Mouse (Mus musculus) gastrocnemius, postnatal 36 days (tissue): ENCODE data around the gene Eef1a1. TPM values are rescaled to one million over a fixed set of nuclear protein-coding genes. Genes with fewer than 3 reads are reported as not detected.
"Not testable (repeated sequence)": the region's sequence is repeated elsewhere in the genome, so short reads cannot be mapped to it uniquely, and the experiment has no call there.

ENCODE experiments used
- DNase-seq, 2 experiments: peaks; one replicate each; pipeline ENCODE4 v3.0.0; 2022
- intact Hi-C: fragments of 180-260 bp; cut with DNase I; formaldehyde crosslinking; loops from one replicate; pipeline ENCODE4 v1.15.1; 2025
- total RNA-seq, 2 experiments: library from RNA; stranded (reverse); gene quantifications; 2 replicates each; pipeline ENCODE4 v1.2.3; 2021

Eef1a1 gene
- total RNA-seq, 2 experiments from 2014 or later, result 496 to 538 TPM

- peak in 1 of 2 experiments; percentile 17 for DNase-seq
- intact Hi-C loops, result no loop called here
These were observed 25.0 kb upstream of the Eef1a1 start for GRCm38 (mm10) chr9:78513776-78514500.

GRCm38 (mm10) chr9:78511705-78512104 is 22.8 kb upstream of the Eef1a1 start:
- intact Hi-C loops, result loop anchor here (1.0 kb wide), 1 partner anchor 22 kb away; the partner anchor contains the start of gene Eef1a1
- no peak for DNase-seq

GRCm38 (mm10) chr9:78508106-78508786 is 19.3 kb upstream of the Eef1a1 start:
- DNase-seq, result no peak
- intact Hi-C loops, result no loop called here

GRCm38 (mm10) chr9:78506722-78507077 is 17.7 kb upstream of the Eef1a1 start:
- intact Hi-C loops, result no loop called here
- DNase-seq, result no peak

- intact Hi-C loops, result no loop called here
- no peak for DNase-seq
These were observed 17.2 kb upstream of the Eef1a1 start for GRCm38 (mm10) chr9:78506002-78506721.

GRCm38 (mm10) chr9:78505223-78505622 is 16.3 kb upstream of the Eef1a1 start:
- DNase-seq, result no peak
- intact Hi-C loops, result no loop called here

GRCm38 (mm10) chr9:78504679-78505078 is 15.7 kb upstream of the Eef1a1 start:
- DNase-seq, result no peak
- intact Hi-C loops, result no loop called here

- no peak for DNase-seq
- intact Hi-C loops, result no loop called here
These were observed 15.2 kb upstream of the Eef1a1 start for GRCm38 (mm10) chr9:78504133-78504532.

GRCm38 (mm10) chr9:78503223-78504079 is 14.5 kb upstream of the Eef1a1 start:
- no peak for DNase-seq
- intact Hi-C loops, result no loop called here

- no peak for DNase-seq
- intact Hi-C loops, result no loop called here
These were observed 12.3 kb upstream of the Eef1a1 start for GRCm38 (mm10) chr9:78501284-78501683.

- no peak for DNase-seq
- intact Hi-C loops, result no loop called here
These were observed 11.4 kb upstream of the Eef1a1 start for GRCm38 (mm10) chr9:78500386-78500785.

GRCm38 (mm10) chr9:78493171-78493570 is 4.2 kb upstream of the Eef1a1 start:
- intact Hi-C loops, result no loop called here
- no peak for DNase-seq

GRCm38 (mm10) chr9:78492254-78492653 is 3.3 kb upstream of the Eef1a1 start:
- DNase-seq, result no peak
- intact Hi-C loops, result no loop called here

- no peak for DNase-seq
- intact Hi-C loops, result no loop called here
These were observed 2.2 kb upstream of the Eef1a1 start for GRCm38 (mm10) chr9:78491169-78491568.

- intact Hi-C loops, DNase-seq: not testable (repeated sequence)
These were observed 930 bp downstream of the Eef1a1 start for GRCm38 (mm10) chr9:78488021-78488420.

- intact Hi-C loops, result no loop called here
- DNase-seq, result no peak
These were observed 4.3 kb downstream of the Eef1a1 start for GRCm38 (mm10) chr9:78484660-78485059.

- no peak for DNase-seq
- intact Hi-C loops, result no loop called here
These were observed 6.6 kb downstream of the Eef1a1 start for GRCm38 (mm10) chr9:78482386-78482785.

- intact Hi-C loops, result no loop called here
- DNase-seq, result peak; percentile 90 to 91
These were observed 7.3 kb downstream of the Eef1a1 start for GRCm38 (mm10) chr9:78481423-78482331.

- intact Hi-C loops, result no loop called here
These were observed 8.1 kb downstream of the Eef1a1 start for GRCm38 (mm10) chr9:78480706-78481358.

More at GRCm38 (mm10) chr9:78480706-78481358, 8.1 kb downstream of the Eef1a1 start:
- DNase-seq, result peak; percentile 53 to 69
